17 mouse cellular contexts compared by ENCODE assay signal in genomic region chr4:131615587-131615986, GRCm38 (mm10).
DNase-seq lines count a peak whose midpoint lies in the region; ATAC-seq lines count a peak whose summit lies in the region.
"Had no signal": no experiment of that assay in that cellular context is flagged by ENCODE, and none has a peak within 500 bp of the region (broad histone marks: within the 10 kb centered on the region; RNA-seq: fewer than 3 reads in every experiment).

No protein-coding gene starts in this region.

- no peaks in the 10 kb centered on the region for H3K27me3 ChIP-seq in forebrain, embryonic 14.5 days (replicated peaks; ENCODE audit: control insufficient read depth, insufficient read depth, low read length)
- H3K27me3 ChIP-seq in forebrain, embryonic 10.5 days (ENCODE audit: poor library complexity, severe bottlenecking): no peaks in the 10 kb centered on the region
- H3K27me3 ChIP-seq: embryonic facial prominence, embryonic 13.5 days; liver, embryonic 15.5 days; midbrain, embryonic 12.5 days had no signal

- H3K27ac ChIP-seq in forebrain, embryonic 14.5 days (ENCODE audit: low read depth, low read length): no peak overlapping the region
- no peak overlapping the region for H3K27ac ChIP-seq in forebrain, embryonic 10.5 days
- H3K27ac ChIP-seq: embryonic facial prominence, embryonic 13.5 days; liver, embryonic 15.5 days; midbrain, embryonic 12.5 days had no signal

- intact Hi-C loops in left cerebral cortex, postnatal 10 days (cut with DNase I): no loop called here
- intact Hi-C loops in left cerebral cortex, postnatal 14 days (cut with DNase I): no loop called here

- no peak overlapping the region for H3K4me2 ChIP-seq in forebrain, embryonic 14.5 days (ENCODE audit: low read length)
- H3K4me2 ChIP-seq: embryonic facial prominence, embryonic 13.5 days; liver, embryonic 15.5 days; midbrain, embryonic 12.5 days had no signal

- H3K9me3 ChIP-seq in forebrain, embryonic 14.5 days (replicated peaks; ENCODE audit: control insufficient read depth, low read length): no peaks in the 10 kb centered on the region
- no peaks in the 10 kb centered on the region for H3K9me3 ChIP-seq in forebrain, embryonic 10.5 days
- H3K9me3 ChIP-seq: embryonic facial prominence, embryonic 13.5 days; liver, embryonic 15.5 days; midbrain, embryonic 12.5 days had no signal

- H3K4me3 ChIP-seq in forebrain, embryonic 14.5 days (ENCODE audit: low read depth, low read length): no peak overlapping the region
- H3K4me3 ChIP-seq in forebrain, embryonic 10.5 days: no peak overlapping the region
- H3K4me3 ChIP-seq: embryonic facial prominence, embryonic 13.5 days; liver, embryonic 15.5 days; midbrain, embryonic 12.5 days had no signal

- no peaks in the 10 kb centered on the region for H3K4me1 ChIP-seq in forebrain, embryonic 14.5 days (ENCODE audit: control insufficient read depth, insufficient read depth, low read length)
- H3K4me1 ChIP-seq in forebrain, embryonic 10.5 days: no peaks in the 10 kb centered on the region
- H3K4me1 ChIP-seq: embryonic facial prominence, embryonic 13.5 days; liver, embryonic 15.5 days; midbrain, embryonic 12.5 days had no signal

- peak; percentile 82 for DNase-seq in forebrain, embryonic 14.5 days (ENCODE audit: low spot score)
- no peak for DNase-seq in forebrain, embryonic 10.5 days (ENCODE audit: extremely low spot score, low spot score)
- DNase-seq in left cerebral cortex, postnatal 10 days (ENCODE audit: extremely low spot score in 1 of 2, low spot score in 2 of 2): peak; percentile 40 to 49
- no peak for DNase-seq in left cerebral cortex, adult 11 months (ENCODE audit: low spot score)
- peak; percentile 30 for DNase-seq in brain, embryonic 18.5 days (ENCODE audit: low read depth, low spot score)
- peak; percentile 26 to 38 for DNase-seq in left cerebral cortex, postnatal 14 days (ENCODE audit: low spot score in 2 of 2)
- DNase-seq in testis, postnatal 10 days (ENCODE audit: low spot score): no peak
- DNase-seq: adrenal gland, postnatal 10 days; B cell, adult 2 months; cerebellum, adult 18-20 months; gastrocnemius, postnatal 10 days; kidney, adult 18-20 months; thymus, adult 2 months had no signal

- no peaks in the 10 kb centered on the region for H3K36me3 ChIP-seq in forebrain, embryonic 14.5 days (ENCODE audit: control insufficient read depth, insufficient read depth, low read length)
- H3K36me3 ChIP-seq in forebrain, embryonic 10.5 days (replicated peaks): no peaks in the 10 kb centered on the region
- H3K36me3 ChIP-seq: embryonic facial prominence, embryonic 13.5 days; liver, embryonic 15.5 days; midbrain, embryonic 12.5 days had no signal

- H3K9ac ChIP-seq in forebrain, embryonic 14.5 days (ENCODE audit: low read length): no peak overlapping the region
- H3K9ac ChIP-seq: embryonic facial prominence, embryonic 13.5 days; liver, embryonic 15.5 days; midbrain, embryonic 12.5 days had no signal

- peak; percentile 46; the same call in 1 of the 2 replicates for ATAC-seq in forebrain, embryonic 14.5 days
- ATAC-seq in activated CD4-positive, CD25-positive, alpha-beta regulatory T cell, adult 4 months: no peak

- WGBS in forebrain, embryonic 14.5 days: 49% methylated on average over 12 of the region's 12 CpGs
- 86% methylated on average over 12 of the region's 12 CpGs for WGBS in forebrain, embryonic 10.5 days

Comparison
In these comparisons a context has a peak if more than half of its experiments do, and no peak if none do; other contexts are left out.
1. DNase-seq: peak in forebrain, embryonic 14.5 days (single experiment), left cerebral cortex, postnatal 10 days (2 of 2), brain, embryonic 18.5 days (single experiment) and left cerebral cortex, postnatal 14 days (2 of 2); none in forebrain, embryonic 10.5 days (single experiment), left cerebral cortex, adult 11 months (single experiment) and testis, postnatal 10 days (single experiment).